Mouse (Mus musculus) erythroblast, adult 5-6 weeks (primary cell): ENCODE results near the gene Ccng1. TPM values are rescaled to one million over a fixed set of nuclear protein-coding genes. Genes with fewer than 3 reads are reported as not detected.
"Not testable (repeated sequence)": the region's sequence is repeated elsewhere in the genome, so short reads cannot be mapped to it uniquely, and the experiment has no call there.

Experiments
- ATAC-seq: replicated peaks from 2 replicates; pipeline ENCODE4 v1.8.0; 2016; ENCODE audit warnings: moderate number of reproducible peaks, mild to moderate bottlenecking, moderate TSS enrichment, inconsistent platforms; ENCODE audit not compliant: poor library complexity, low FRiP score, severe bottlenecking
- total RNA-seq, 2 experiments: library from RNA; stranded (forward) in 1 of 2; stranded (reverse) in 1 of 2; fragments of 150-400 nt in 1 of 2; fragments of 200-764, 138-1000 nt in 1 of 2; gene quantifications; 2 replicates each; pipeline versions ENCODE4 v1.2.3 to v1.2.4; 2015 to 2017; ENCODE audit warnings: low replicate concordance in 2 of 2

Gene Ccng1
- total RNA-seq, 2 experiments from 2014 or later = 16.1 to 51.7 TPM

GRCm38 (mm10) chr11:40733339-40734174 is 21.6 kb downstream of the Ccng1 start, which contains the start of the genes Hmmr and Nudcd2:
Gene Hmmr (minus strand): TSS chr11:40733422.
Gene Nudcd2 (plus strand): TSS chr11:40733667.
- peak; percentile 96 for ATAC-seq

- peak; percentile 44 for ATAC-seq
Observed at GRCm38 (mm10) chr11:40732997-40733338, 22.1 kb downstream of the Ccng1 start.

GRCm38 (mm10) chr11:40718324-40718723 is 36.8 kb downstream of the Ccng1 start:
- no peak for ATAC-seq

- no peak for ATAC-seq
Observed at GRCm38 (mm10) chr11:40715524-40715923, 39.6 kb downstream of the Ccng1 start.

- no peak for ATAC-seq
Observed at GRCm38 (mm10) chr11:40713858-40714257, 41.3 kb downstream of the Ccng1 start.

- ATAC-seq = not testable (repeated sequence)
Observed at GRCm38 (mm10) chr11:40709899-40710298, 45.2 kb downstream of the Ccng1 start.

Other genes with a start within 250 kb of the Ccng1 start
- 36.5 and 46.8 TPM in 2 replicates for gene Mat2b, start 60.1 kb downstream of the Ccng1 start, total RNA-seq (2015; ENCODE audit: low replicate concordance)
- gene Mat2b, start 60.1 kb downstream of the Ccng1 start, total RNA-seq (2017; ENCODE audit: low replicate concordance) = 54.5 and 64.7 TPM in 2 replicates
- gene Hmmr, start 21.9 kb downstream of the Ccng1 start, total RNA-seq (2015; ENCODE audit: low replicate concordance) = 29.6 and 45.6 TPM in 2 replicates
- 53.4 and 59.9 TPM in 2 replicates for gene Hmmr, start 21.9 kb downstream of the Ccng1 start, total RNA-seq (2017; ENCODE audit: low replicate concordance)
- gene Nudcd2, start 21.6 kb downstream of the Ccng1 start, total RNA-seq (2015; ENCODE audit: low replicate concordance) = 25.3 and 43.4 TPM in 2 replicates
- 31.8 and 46.9 TPM in 2 replicates for gene Nudcd2, start 21.6 kb downstream of the Ccng1 start, total RNA-seq (2017; ENCODE audit: low replicate concordance)